Mouse (Mus musculus) brain, adult 2 months (tissue): ENCODE measurements around the gene Dnase1l3.

ENCODE experiments used
- DNase-seq: peaks from one replicate; pipeline ENCODE4 v3.0.0; 2011; ENCODE audit warnings: low read depth, low spot score

Gene Dnase1l3

DNA sequence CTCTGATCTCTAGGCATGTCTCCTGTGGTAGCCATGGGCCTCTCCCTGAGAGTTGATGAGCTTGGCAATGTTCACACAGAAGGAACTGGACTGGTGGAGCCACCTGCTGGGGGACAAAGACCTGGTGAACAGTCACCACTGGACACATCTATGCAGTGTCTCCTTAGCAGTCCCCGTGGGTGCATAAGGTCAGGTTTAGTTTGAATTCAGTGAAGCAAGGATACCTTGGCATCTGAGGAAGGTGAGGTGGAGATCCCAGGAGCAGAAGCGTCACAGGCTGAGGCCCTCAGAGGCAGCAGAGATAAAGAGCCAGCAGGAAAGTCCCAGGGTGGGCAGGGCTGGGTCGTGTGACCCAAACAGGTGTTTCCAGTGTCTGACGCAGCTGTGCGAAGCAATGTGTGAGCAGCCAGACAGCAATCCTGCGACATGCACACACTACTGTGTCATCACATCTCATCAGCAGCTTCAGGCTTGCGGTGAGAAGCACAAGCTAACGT is at the start of gene Dnase1l3:
Gene Dnase1l3 (minus strand): TSS at position 303 of the 497 bp plus-strand sequence.
- peak; percentile 45 for DNase-seq

DNA sequence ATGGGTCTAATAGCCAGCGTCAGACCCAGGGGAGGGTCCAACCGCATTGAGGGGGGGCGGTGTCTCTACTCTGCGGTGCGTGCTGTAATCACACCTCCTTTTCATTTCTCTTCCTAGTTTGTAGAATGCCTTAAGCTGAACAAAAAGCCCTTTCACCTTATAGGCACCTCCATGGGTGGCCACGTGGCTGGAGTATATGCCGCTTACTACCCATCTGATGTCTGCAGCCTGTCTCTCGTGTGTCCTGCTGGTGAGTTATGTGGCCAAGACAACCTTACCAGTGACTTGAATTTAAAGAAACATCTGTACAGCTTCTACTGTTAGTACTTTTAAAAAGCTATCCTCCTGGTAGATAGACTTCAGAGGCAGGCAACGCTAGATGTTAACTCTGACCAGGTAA is 48.2 kb upstream of the Dnase1l3 start:
- no peak for DNase-seq

DNA sequence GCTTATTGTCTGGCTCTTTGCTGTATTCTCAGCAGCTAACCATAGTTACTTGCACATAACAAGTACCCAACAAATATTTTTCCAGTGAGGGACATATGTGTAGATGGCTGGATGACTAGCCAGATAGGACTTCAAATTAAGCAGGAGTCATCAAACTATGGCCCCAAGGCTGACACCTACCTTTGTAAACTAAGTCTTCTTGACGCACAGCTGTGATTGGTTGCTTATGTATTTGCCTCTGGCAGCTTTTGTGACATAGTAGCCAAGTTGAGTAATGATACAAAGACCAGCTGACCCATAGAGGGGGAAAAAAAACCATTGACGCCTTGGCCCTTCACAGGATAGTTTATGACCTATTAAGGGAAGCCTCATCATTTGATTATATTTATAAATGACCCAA is 47.7 kb upstream of the Dnase1l3 start:
- no peak for DNase-seq

DNA sequence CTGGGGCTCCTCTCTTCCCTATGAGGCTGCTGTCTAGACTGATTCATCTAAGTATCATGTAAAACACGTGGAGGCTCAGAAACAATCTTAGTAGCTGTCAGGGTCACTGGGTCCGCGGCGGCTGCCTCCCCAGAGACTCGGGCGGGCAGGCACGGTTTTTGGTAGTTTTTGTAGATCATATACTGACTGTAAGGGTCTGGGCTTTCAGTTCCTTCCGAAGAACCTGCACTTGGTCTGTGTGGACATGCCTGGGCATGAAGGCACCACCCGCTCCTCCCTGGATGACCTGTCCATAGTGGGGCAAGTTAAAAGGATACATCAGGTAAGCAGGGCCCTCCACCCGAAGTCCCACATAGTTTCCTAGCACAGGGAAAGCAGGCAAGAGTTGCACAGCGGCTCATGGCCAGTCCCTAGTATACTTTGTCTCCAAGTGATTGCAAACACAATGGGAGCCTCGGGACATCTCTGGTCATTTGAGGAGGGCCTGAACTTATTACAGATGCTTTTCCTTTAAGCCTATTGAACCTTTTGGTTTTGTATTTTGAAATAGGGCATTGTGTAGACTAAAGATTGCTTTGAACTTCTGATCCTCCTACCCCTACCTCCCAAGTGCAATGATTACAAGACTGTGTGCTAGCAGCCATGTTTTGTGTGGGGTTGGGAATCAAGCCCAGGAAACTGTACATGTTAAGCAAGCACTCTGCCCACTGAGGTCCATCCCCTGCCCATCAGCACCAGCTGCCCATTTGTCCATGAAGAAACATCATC is 46.7 kb upstream of the Dnase1l3 start:
- no peak for DNase-seq

DNA sequence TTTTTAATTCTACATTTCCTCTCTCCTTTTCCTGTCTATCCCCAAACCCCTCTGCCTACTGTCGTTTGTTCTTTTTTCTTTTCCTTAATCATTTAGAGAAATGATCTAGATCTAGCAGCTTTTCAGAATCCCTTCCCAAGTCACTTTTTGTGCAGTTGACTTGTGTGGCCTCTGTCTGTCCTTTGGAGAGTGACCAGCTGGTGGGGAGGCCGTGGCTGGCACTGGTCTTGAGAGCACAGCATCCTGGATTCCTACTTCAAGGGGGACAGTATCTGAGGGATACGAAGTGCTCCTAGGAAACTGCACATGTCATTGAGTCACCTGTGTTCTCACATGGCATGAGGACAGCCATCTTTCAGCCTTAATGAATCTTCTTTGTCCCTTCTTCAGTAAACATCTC is 45.8 kb upstream of the Dnase1l3 start:
- DNase-seq = no peak

DNA sequence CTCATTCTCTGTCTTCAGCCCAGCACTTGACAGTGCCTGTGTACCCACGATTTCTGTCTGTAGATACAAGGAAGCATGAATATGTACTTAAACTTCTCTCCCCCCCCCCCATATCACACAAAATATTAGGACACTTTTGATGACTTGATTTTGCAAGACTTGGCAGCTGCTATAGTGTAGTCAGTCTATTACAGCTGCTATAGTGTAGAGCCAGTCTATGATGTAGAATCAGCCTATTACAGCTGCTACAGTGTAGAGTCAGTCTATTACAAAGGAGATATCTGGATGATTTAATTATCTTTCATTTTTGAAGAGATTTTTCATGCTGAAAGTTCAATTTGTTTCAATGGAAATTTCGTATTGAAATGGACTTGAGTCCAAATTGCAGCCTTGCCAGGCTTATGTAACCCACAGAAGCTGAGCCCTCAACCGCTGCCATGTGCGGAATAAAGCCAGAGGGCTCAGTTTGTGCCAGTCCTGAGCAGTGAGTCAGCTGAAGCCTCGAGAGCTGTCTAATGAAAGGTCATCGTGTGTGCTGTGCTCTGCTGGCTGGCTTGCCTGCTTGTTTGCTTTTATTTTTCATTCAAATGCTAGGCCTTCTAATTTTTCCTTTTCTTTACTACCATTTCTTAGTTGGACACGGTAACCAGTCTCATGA is 44.5 kb upstream of the Dnase1l3 start:
- peak; percentile 97 for DNase-seq

DNA sequence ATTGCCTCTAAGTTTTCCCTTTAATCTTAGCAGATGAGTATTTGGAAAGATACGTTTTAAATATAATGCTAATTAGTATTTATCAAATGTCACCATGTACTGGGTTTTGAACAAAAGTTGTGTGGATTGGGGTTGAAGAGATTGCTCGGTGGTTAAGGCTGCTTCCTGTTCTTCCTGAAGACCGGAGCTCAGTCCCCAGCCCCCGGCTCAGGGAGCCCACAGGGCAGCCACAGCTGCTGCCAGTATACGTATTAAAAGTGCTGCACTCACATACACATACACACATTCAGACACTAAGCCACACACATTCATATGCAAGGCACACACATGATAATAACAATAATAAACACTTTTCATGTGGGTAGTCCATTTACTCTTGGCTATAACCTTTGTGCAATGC is 43.8 kb upstream of the Dnase1l3 start:
- DNase-seq = no peak

DNA sequence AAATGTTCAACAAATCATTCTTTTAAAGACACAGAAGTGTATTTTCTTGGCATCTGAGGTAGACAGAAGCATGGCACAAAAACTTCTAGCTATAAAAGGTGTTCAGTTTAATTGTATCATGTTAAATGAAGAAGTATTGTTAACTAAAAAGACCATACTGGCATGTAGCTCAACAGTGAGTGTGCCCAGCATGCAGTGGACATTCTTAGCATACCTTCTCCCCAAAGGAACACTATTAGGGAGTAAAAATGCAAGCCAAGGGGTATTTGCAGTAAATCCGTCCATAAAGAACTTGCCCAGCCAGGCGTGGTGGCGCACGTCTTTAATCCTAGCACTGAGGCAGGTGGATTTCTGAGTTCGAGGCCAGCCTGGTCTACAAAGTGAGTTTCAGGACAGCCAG is 42.0 kb upstream of the Dnase1l3 start:
- DNase-seq = no peak

DNA sequence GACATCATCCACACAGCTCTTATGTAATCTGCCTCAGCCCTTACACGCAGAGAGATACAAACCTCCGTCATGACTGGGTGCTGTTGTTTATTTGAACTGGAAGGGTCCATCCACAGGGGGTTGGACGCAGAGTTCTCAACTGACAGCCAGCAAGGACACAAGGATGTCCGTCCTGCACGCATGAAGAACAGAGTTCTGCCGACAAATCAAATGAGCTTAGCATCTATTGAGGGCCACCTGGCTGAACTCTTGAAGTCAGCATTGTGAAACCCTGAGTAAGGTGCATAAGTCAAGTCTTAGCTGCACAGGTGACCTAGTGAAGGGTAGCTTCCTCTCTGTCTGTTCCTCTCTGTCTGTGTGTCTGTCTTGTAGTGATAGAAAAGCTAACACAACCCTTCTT is 41.6 kb upstream of the Dnase1l3 start:
- DNase-seq = no peak

DNA sequence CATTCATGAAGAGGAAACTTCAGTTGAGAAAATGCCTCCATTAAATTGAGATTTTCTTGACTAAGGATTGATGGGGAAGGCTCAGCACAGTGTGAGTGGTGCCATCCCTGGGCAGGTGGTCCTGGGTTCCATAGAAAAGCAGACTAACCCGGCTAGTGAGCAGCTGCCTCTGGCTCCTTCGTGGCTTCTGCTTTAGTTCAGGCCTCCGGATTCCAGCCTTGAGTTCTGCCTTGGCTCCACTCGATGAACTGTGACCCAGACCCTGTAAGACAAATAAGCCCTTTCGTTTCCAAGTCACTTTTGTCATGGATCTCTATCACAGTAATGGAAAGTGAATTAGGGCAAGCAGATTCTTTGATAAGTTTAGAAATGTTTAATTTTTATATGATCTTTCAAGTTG is 40.2 kb upstream of the Dnase1l3 start:
- DNase-seq = no peak

DNA sequence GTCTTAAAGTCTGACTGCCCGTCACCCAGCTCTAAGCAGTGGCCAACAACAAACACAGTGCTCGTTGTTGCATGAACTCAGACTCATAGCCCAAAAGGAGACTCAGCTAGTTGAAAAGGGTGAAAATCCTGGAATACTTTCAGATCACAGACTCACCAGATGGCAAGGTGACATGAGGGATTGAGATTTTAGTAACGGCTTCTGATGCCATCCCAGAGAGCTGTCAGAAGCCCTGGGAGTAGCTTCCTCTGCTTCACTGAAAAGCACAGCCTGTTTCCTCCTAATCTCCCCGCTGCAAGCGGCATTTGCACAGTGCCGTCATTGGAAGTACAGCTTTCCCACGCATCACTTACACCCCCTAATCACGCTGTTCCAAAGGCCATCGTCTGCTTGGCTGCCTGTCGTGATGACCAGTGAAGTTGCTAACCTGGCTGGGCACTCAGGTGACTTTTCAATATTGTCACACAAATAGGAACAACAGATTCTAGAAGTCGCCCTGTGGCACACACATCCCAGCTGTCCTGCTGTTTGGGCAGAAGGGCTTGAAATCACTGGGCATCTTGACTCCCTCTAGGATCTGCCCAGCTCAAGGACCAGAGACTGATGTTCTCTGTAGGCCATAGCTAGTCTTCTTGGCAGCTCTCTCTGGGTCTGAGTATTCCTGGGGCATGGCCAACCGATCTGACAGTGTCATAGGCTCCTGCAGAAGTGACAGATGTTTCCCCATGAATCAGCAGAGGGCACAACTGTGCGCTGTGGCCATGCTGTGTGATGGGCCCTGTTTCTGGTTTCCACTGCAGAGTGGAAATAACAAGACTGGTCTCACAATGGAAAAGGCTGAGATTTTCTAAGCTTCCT is 37.9 kb upstream of the Dnase1l3 start:
- peak; percentile 94 for DNase-seq

DNA sequence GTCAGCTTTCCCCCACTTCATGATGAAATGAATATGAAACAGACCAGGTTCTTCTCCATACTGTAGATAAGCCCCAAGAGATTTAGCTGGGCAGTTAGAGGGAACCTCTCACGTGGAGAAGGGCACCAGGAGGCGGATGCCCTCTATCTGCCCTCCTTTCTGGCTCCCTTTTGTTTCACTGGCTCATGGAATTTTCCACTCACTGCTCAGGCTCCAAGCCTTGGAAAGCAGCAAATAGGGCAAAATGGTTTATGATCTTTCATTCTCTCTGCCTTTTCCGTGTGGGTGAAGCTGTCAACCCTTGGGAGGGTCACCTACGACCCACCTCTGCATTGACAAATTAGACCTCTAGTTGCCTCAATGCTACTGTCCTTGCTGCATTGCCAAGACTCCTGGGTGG is 36.2 kb upstream of the Dnase1l3 start:
- DNase-seq = peak; percentile 73

DNA sequence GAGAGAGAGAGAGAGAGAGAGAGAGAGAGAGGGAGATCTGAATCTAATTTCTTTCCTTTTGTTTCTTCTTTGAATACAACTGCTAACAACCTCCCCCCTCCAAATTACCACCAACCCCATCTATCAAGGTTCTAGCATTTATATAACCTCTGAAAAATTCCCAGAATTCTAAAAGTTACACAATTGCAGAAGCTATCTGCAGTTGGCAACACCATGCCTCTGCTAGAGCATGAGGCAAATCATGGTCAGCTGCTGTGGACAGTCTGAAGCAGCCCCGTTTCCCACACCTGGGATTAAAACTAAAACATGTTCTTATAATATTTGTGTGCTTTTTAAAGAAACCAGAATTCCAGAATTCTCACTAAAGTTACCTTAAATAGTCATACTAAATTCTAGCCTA is 35.4 kb upstream of the Dnase1l3 start:
- DNase-seq = no peak

DNA sequence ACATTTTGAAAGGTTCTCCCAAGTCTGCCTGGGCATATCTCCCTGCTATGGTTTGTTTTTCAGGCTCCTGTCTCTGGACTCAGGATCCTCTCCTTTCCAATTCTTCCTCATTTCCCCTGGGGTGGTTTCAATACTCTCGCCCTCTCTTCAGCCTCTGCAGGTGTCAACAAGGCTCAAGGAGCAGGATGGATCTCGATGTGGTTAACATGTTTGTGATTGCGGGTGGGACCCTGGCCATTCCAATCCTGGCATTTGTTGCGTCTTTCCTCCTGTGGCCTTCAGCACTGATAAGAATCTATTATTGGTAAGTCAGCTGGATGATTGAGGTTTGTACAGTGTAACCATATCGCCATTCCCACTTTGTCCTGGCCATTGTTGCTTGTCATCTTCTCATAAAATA is 33.7 kb upstream of the Dnase1l3 start:
- no peak for DNase-seq

DNA sequence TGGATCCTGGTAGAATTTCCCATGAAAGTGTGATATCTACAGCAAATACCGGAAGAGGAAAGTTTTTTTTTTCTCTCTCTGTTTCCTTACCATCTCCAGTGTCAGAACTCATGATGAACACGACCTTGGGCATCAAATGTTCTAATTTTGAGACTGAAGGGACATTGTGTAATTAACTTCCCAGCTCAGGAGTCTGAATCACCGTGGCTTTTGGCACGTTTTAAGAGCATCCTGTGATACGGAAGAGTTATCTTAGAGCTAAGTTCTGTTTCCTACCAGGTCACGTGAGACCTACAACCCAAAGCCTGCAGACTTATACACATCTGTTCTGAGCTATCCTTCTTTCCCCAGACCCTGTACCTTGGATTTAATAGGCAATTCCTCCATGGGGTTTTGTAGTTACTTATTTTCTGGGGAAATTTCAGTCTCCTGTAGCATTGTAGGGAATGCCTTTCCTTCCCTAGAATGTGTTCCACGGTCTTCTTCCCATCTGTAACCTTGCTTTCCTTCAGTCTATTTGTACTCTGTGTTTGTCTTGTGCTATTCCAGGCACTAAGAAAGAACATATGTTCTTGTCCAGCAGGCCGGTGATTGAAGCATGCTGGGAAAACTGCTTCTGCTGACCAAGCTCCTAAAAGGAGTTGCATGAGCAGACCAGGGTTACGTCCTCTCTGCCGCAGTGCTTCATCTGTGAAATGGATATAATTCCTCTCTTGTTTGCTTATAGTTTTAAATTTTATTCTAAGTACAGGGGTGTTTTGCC is 32.6 kb upstream of the Dnase1l3 start:
- peak; percentile 68 for DNase-seq

DNA sequence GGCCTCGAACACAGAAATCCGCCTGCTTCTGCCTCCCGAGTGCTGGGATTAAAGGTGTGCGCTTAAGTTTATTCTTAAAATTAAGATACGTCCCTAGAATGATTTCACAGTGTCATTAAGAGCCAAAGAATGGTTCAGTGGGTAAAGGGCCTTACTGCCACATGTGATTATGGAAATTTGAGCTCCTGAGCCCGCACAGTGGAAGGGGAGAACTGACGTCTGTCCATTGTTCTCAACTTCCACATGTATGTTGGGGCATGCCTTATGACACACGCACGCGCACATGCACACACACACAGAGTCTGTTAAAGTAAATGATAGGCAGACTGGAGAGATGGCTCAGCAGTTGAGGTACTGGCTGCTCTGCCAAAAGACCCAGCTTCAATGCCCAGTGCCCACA is 30.6 kb upstream of the Dnase1l3 start:
- DNase-seq = no peak

DNA sequence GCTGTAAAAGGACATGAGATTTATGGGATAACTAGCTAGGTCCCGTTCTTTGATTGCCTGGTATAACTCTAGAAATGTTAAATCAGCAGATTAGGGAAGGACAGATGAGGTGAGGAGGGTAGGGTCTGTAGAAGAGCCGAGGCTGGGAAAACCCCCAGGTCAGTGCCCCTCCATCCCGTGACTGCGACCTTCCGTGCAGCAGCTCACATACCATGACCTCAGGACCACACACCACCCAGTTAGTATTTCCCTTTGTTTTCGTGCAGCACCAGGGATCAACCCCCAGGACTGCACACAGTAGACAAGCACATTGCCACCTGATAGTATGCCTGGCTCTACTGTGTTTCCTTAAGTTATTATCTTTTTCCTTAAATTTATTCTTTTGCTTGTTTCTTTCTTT is 30.1 kb upstream of the Dnase1l3 start:
- DNase-seq = no peak

DNA sequence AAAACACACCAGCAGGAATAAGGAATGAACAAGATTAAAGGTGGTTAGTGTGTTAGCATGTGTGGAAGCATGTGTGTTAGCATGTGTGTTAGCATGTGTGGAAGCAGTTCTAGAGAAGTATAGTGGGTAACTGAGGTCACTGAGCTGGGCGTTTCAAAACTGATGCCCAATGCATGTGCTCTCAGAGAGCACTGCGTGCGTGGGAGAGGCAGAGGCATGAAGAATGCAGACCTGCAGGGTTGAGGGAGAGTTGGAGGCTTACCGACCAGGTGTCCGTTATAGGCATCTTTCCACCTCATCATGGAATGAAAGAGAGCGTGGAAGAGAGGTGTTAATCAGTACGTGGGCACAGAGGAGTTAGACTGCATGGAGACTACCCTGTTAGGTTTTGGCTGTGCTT is 26.2 kb upstream of the Dnase1l3 start:
- DNase-seq = no peak

DNA sequence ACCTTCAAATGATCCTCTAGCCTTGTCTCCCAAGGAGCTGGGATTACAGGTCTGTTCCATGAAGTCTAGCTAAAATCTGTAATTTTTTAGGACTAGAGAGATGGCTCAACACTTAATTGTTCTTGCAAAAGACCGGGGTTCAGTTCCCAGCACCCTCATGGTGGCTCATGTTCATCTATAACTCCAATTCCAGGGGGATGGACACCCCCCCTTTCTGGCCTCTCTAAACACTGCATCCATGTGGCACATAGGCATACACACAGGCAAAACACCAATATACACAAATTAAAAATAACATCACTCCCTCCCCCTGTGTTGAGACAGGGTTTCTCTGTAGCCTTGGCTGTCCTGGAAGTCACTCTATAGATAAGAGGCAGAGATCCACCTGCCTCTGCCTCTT is 25.6 kb upstream of the Dnase1l3 start:
- DNase-seq = no peak

DNA sequence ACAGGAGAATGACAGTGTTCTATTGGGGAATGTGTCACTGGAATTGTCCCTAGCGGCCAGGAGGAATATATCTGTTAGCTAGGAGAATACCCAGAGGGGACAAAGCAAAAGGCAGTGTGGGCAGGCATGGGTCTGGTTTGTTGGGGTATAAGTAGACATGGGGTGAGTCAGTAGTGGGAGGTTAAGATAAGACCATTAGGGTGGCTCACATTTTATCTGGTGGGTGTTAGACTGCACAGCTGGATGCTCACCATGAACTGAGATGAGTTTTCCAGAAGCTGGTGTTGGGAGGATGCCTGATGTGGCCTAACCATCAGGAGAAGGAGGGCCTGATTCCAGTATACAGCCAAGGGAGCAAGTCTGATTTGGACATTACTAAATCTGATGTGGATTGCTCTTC is 22.6 kb upstream of the Dnase1l3 start:
- no peak for DNase-seq

DNA sequence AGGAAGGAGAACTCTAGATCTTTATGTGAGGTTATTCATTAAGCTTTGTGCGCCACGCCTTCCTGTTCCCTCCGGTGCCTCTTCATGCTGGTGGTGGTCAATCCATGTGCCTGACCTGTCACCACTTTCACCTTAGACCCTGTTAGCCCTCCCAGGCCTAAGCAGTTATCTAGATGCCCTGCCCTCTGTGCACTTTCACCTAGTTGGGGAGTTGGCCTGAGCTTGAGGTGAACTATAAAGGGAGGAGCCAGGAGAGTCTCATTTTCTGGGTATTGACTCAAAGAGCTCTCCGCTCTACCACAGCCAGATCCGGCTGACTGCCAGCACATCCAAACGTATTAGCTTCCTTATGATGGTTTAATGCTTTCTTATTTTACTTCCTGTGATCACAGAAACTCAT is 21.9 kb upstream of the Dnase1l3 start:
- peak; percentile 35 for DNase-seq

DNA sequence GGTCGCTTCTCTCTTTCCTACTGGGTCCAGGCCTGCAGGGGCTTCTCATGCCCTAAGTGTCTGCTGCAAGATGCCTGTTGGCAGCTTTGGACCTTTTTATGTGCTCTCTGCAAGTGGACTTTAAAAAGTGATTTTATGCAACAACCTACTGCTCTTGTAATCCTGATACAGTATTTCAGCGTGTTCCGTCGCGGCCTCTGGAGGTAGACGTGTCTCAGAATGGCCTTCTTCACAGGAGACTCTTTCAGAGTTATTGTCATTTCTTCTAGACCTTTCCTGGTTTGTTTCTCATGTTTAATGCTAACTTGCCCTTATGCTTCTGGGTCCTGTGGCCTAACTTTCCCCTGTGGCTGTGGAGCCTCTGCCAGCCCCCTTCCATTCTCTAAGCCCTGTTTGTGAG is 21.4 kb upstream of the Dnase1l3 start:
- DNase-seq = no peak
